Mouse (Mus musculus): Measurements from ENCODE around the gene Clic4. TPM values are rescaled to one million over a fixed set of nuclear protein-coding genes. Genes with fewer than 3 reads are reported as not detected.

Gene Clic4
- polyA plus RNA-seq, 1 experiment from 2014 or later: 108 TPM

DNA sequence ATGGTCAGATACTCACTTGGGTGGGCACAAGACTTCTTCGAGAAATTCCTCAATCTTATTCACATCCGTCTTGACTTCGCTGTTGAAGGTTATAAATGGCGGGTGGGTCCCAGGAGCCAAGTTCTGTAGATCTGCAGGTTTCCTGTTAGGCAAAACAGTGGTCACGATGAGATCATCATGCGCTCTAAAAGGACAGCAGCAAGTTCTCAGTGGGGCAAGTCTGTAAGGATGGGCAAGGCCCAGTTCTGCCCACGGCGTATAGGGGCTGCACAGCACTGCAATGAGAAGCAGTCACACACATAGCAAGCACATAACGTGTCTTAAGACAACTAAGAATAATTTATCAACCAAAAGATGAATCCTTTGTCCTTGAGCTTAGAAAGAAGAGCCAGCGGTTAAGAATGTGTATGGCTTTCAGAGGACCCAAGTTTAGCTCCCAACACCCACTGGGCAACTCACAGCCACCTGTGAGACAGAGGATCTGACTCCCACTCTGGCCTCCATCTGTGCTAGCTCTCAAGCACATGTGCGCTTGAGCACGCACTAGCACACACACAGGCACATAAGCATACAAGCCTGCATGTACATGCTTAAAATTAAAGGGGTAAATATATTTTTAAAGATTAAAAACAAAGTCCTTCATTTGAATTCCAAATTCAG, 46.5 kb downstream of the Clic4 start:
- Histone ChIP-seq H3K27ac (no peak overlapping the region), H3K36me3 (peaks cover 37% of the 10 kb centered on the region), H3K27me3 (no peaks in the 10 kb centered on the region), H3K4me2 (replicated peaks) (no peak overlapping the region), H3K9ac (replicated peaks) (no peak overlapping the region), H3K4me1 (replicated peaks) (peaks cover 7% of the 10 kb centered on the region; the same call in 1 of the 2 replicates), H3K9me3 (no peaks in the 10 kb centered on the region), H3K4me3 (replicated peaks) (no peak overlapping the region)
- WGBS: 95% methylated on average over 12 of the region's 12 CpGs
- ATAC-seq: no peak

DNA sequence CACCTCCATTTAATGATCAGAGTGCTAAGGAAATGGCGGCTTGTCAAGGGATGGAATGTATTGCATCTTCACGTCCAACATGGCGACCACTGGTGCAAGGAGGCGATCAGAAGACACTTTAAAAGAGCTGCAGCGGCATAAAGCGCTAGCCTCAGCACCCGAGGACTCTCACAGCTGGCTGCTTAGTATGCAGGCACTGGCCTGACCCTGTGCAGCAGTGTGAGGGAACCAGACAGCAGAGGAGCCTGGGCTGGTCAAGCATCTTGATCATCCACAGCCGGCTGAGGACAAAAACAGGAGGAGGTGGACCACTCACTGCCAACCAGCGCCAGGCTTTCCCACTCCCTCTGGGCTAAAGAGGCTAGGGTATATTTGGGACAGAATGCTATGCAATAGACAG, 48.8 kb downstream of the Clic4 start:
- ATAC-seq: no peak
- H3K4me1 ChIP-seq (replicated peaks): no peaks in the 10 kb centered on the region
- no peak overlapping the region for H3K9ac ChIP-seq (replicated peaks)
- no peak overlapping the region for H3K4me2 ChIP-seq (replicated peaks)
- H3K27me3 ChIP-seq: no peaks in the 10 kb centered on the region
- 84% methylated on average over 9 of the region's 9 CpGs for WGBS
- no peaks in the 10 kb centered on the region for H3K9me3 ChIP-seq
- peaks cover 46% of the 10 kb centered on the region for H3K36me3 ChIP-seq
- H3K4me3 ChIP-seq (replicated peaks): no peak overlapping the region
- H3K27ac ChIP-seq: peak overlapping the region; percentile 26; the same call in 1 of the 2 replicates

DNA sequence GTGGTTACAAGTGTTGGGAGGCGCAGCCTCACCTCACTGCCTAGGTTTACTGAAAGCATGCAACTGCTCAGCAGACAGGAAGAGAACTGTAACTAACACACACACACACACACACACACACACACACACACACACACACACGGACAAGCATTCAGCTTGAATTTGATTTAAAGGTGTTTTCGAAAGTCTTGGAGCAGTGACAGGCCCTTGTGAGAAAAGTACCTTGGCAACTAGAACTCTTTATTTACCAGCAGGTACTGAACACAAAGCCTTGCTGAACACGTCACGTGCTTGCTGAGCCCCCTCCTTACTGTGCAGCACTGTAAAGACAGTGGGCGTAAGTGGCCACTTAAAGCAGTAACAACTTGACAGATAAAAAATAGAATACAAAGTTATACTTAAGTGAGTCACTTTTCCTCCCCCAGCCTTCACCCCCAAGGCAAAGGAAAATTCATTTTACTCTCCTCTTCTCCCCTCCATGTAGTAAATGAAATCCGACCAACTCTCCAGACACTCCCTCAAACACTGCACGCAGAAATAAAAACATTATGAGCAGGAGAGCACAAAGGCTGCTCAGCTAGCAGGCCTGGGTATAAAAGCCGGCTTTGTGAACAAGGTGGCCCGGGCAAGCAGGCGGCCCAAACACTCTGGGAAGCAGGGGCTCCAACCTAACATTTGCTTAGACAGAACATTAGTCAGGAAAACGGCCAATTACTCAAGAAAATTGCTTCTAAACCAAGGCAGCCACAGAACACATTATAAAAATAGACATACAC, 50.8 kb downstream of the Clic4 start:
- ATAC-seq: no peak
- Histone ChIP-seq H3K9ac (replicated peaks) (no peak overlapping the region), H3K4me2 (replicated peaks) (no peak overlapping the region), H3K9me3 (no peaks in the 10 kb centered on the region), H3K4me3 (replicated peaks) (no peak overlapping the region), H3K27ac (no peak overlapping the region), H3K36me3 (peaks cover 64% of the 10 kb centered on the region), H3K4me1 (replicated peaks) (no peaks in the 10 kb centered on the region), H3K27me3 (no peaks in the 10 kb centered on the region)
- 86% methylated on average over 12 of the region's 12 CpGs for WGBS

DNA sequence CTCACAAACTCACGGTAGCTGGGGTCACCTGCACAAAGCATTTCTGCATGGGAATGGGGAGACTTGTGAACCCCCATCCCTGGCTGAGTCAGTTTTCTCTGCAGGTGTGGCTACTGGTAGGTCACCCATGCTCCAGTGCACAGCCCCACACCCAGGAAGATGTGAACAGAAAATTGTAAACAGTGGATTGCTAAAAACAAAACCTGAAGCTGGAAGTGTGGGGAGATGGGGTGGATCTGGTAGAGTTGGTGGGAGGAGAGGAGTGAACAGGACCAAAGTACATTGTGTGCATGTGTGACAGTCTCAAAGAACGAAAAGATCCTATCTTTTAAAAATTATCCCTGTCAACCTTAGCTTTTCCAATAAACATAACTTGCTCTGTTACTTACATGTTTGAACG, 52.0 kb downstream of the Clic4 start:
- H3K36me3 ChIP-seq: peaks cover 69% of the 10 kb centered on the region
- H3K4me3 ChIP-seq (replicated peaks): no peak overlapping the region
- ATAC-seq: no peak
- H3K4me2 ChIP-seq (replicated peaks): no peak overlapping the region
- no peak overlapping the region for H3K27ac ChIP-seq
- no peaks in the 10 kb centered on the region for H3K9me3 ChIP-seq
- H3K27me3 ChIP-seq: no peaks in the 10 kb centered on the region
- 90% methylated on average over 3 of the region's 3 CpGs for WGBS
- no peaks in the 10 kb centered on the region for H3K4me1 ChIP-seq (replicated peaks)
- H3K9ac ChIP-seq (replicated peaks): no peak overlapping the region

DNA sequence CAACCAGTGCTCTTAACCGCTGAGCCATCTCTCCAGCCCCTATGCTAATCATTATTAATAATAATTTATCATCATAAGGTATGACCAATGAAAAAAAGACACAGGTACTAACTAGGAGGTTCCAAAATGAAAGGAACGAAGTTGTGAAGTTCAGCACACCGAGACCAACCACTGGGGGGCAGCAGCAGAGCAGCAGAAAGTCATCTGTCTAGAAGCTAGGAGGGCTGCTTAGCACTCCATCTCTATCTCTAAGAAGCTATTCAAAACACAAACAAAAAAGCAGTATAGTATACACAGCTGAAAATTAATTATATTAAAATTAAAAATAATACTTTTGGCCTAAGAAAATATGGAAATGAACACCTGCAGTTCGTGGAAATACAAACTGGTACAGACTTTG, 53.0 kb downstream of the Clic4 start:
- Histone ChIP-seq H3K9me3 (no peaks in the 10 kb centered on the region), H3K36me3 (peaks cover 72% of the 10 kb centered on the region), H3K4me2 (replicated peaks) (no peak overlapping the region), H3K4me3 (replicated peaks) (no peak overlapping the region), H3K9ac (replicated peaks) (no peak overlapping the region), H3K27me3 (no peaks in the 10 kb centered on the region), H3K27ac (no peak overlapping the region), H3K4me1 (replicated peaks) (no peaks in the 10 kb centered on the region)
- no peak for ATAC-seq
- WGBS: 60% methylated on average over 4 of the region's 4 CpGs

DNA sequence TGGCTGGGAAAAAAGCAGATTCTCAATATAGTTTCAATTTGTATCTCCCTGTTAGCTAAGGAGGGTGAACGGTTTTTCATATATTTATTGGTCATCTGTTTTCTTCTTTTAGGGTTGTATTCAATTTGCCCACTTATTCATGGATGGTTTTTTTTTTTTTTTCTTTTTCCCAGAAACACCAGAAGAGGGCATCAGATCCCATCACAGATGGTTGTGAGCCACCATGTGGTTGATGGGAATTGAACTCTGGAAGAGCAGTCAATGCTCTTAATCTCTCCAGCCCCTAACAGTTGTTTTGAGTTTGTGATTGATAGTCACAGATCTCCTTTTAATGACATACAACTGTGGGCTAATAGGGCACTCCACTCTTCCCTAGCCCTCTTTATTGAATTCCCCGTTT, 62.8 kb downstream of the Clic4 start:
- no peak overlapping the region for H3K27ac ChIP-seq
- H3K36me3 ChIP-seq: peaks cover 24% of the 10 kb centered on the region
- no peaks in the 10 kb centered on the region for H3K9me3 ChIP-seq
- H3K9ac ChIP-seq (replicated peaks): no peak overlapping the region
- H3K4me3 ChIP-seq (replicated peaks): no peak overlapping the region
- no peak overlapping the region for H3K4me2 ChIP-seq (replicated peaks)
- 74% methylated on average over 2 of the region's 2 CpGs for WGBS
- H3K27me3 ChIP-seq: peaks cover 27% of the 10 kb centered on the region
- no peak for ATAC-seq
- peaks cover 5% of the 10 kb centered on the region for H3K4me1 ChIP-seq (replicated peaks)

DNA sequence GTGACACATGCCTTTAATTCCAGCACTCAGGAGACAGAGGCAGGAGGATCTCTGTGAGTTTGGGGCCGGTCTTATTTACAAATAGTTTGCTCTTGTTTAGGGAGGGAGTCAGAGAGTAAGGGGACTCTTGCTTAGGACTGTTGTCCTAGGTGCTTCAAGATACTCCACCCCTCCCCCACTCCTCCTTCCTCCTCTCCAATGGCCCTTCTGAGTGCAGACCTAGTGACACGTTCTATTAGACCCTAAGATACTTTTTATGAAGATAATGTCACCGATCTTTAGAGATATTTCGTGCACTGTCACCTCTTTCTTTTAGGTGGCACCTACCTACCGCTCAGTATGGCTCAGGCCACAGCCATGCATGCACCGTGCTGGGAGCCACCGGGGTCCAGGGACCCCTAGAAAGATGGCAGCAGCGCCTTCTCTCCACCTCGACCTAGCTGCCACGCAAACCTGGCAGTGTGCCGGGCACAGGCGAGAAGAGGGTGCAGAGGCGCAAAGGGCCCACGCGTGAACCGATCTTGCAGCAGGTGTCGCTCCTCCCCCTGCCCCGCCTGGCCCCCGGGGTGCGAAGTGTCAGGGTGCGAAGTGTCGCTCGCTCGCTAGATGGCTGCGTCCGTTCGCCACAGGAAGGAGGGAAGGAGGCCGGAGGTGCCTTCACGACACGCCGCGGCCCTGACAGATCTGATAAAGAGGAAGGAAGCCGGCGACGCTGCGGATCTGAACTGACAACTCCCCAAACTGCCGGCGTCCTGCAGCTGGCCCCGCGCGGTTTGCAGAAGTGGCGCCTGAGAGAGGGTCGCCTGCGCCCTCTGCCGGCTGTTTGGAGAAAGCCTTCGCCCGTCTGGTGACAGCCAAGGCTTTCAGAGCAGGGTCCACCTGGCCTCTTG, 66.7 kb downstream of the Clic4 start:
- WGBS: 2% methylated on average over 41 of the region's 47 CpGs
- Histone ChIP-seq H3K4me3 (replicated peaks) (peak overlapping the region; percentile 41), H3K27ac (no peak overlapping the region), H3K36me3 (0 out of 2 replicates have a peak, but pooled peaks cover 4% of the 10 kb centered on the region), H3K27me3 (peaks cover 41% of the 10 kb centered on the region), H3K9ac (replicated peaks) (peak overlapping the region; percentile 53), H3K4me2 (replicated peaks) (peak overlapping the region; percentile 82), H3K9me3 (no peaks in the 10 kb centered on the region), H3K4me1 (replicated peaks) (peaks cover 19% of the 10 kb centered on the region)
- ATAC-seq: peak; percentile 67

DNA sequence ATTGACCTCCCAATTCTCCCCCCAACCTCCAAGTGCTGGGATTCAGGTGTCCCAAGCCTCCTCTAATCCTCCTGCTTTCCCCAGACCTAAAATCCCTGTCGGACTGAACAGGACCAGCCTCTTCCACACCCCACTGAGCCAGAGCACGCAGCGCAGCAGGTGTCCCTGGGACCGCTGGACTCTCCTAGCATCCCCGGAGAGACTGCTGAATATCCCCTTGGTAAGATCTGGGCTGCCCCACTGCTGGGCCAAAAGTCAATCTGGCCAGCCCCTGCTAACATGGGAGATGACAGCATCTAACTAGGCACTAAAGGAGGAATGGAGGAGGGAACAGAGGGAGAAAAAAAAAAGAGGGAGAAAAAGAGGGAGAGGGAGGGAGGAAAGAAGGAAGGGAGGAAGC, 67.4 kb downstream of the Clic4 start:
- Histone ChIP-seq H3K4me1 (replicated peaks) (peaks cover 19% of the 10 kb centered on the region), H3K27me3 (peaks cover 41% of the 10 kb centered on the region), H3K4me3 (replicated peaks) (no peak overlapping the region), H3K9me3 (no peaks in the 10 kb centered on the region), H3K9ac (replicated peaks) (no peak overlapping the region), H3K27ac (no peak overlapping the region), H3K4me2 (replicated peaks) (no peak overlapping the region; the same call in 1 of the 2 replicates), H3K36me3 (no peaks in the 10 kb centered on the region)
- WGBS: 12% methylated on average over 5 of the region's 5 CpGs
- no peak for ATAC-seq

DNA sequence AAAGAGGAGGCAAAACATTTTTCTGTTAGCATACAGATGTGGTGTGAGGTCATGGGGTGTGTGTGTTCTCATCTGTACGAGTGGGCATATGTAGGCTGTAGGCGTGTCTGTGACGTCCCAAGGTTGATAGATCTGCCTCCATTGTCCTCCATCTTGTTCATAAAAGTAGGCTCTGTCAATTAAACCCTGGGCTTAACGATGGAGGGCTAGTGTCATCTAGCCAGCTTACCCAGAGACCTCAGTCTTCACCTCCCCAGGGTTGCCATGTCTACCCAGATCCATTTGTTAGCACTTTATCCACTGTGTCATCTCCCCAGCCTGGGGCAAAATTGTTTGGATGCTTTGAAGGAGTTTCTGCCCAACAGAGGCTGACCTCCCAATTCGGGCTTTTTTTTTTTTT, 67.9 kb downstream of the Clic4 start:
- H3K27me3 ChIP-seq: peaks cover 41% of the 10 kb centered on the region
- H3K4me2 ChIP-seq (replicated peaks): no peak overlapping the region
- 61% methylated on average over 5 of the region's 5 CpGs for WGBS
- ATAC-seq: no peak
- H3K4me1 ChIP-seq (replicated peaks): peaks cover 19% of the 10 kb centered on the region
- no peak overlapping the region for H3K4me3 ChIP-seq (replicated peaks)
- no peak overlapping the region for H3K9ac ChIP-seq (replicated peaks)
- H3K27ac ChIP-seq: no peak overlapping the region
- no peaks in the 10 kb centered on the region for H3K36me3 ChIP-seq
- no peaks in the 10 kb centered on the region for H3K9me3 ChIP-seq

DNA sequence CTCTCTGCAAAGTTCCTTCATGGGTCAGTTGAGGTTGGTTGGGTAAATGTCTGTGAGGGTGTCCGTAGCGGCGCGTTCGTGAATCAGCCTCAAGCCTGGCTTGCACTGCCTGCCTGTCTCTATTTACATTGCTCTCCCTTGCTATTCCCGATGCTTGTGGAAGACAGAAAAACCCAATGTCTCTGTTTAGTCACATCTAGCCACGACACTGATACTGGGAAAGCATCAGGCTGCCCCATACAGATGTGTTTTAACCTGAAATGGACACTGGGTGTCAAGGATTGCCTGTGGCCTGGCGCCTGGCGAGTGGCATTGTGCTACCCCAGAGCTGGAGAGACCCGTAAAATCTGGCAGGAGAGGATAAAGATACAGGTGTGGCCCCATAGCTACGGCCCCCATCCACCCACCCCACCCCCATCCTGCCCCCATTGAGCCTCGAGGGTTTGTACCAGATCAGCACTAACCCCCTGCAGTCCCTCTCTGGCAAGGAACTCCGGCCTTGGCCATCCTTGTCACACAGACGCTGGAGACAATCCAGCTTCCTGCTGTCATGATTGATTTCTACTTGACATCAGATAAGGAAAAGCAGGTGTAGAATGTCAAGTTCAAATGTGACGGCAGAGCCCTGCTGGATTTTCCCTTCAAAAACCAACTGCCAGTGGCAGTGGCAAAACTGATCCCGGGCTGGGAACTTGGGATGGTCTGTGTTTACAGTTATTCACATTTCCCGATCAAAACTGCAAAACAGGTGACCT, 68.6 kb downstream of the Clic4 start:
- no peak for ATAC-seq
- Histone ChIP-seq H3K27ac (no peak overlapping the region), H3K36me3 (no peaks in the 10 kb centered on the region), H3K9ac (replicated peaks) (peak overlapping the region; percentile 23; the same call in 1 of the 2 replicates), H3K4me3 (replicated peaks) (peak overlapping the region; percentile 21; the same call in 1 of the 2 replicates), H3K4me2 (replicated peaks) (peak overlapping the region; percentile 47), H3K4me1 (replicated peaks) (peaks cover 19% of the 10 kb centered on the region), H3K27me3 (peaks cover 41% of the 10 kb centered on the region), H3K9me3 (no peaks in the 10 kb centered on the region)
- 23% methylated on average over 17 of the region's 17 CpGs for WGBS

DNA sequence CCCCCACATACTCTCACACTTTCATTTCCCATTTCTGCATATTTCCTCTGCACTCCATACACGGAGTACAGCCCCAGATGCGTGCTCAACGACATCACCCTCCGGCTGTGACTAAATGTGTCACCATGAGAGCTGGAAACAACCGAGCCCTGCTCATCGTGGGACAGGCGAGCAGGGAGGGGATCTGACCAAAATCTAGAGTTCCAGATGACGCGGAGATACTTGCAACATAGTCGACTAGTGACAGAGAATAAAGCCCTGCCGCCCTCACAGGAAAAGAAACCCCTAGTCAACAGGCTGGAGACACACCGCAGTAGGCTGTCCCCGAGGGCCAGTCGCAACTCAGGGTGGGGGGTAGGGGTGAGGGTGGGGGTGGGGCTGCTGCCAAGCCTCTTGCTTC, 69.3 kb downstream of the Clic4 start:
- H3K27ac ChIP-seq: no peak overlapping the region
- H3K9ac ChIP-seq (replicated peaks): no peak overlapping the region
- 15% methylated on average over 14 of the region's 14 CpGs for WGBS
- no peaks in the 10 kb centered on the region for H3K36me3 ChIP-seq
- peaks cover 41% of the 10 kb centered on the region for H3K27me3 ChIP-seq
- H3K4me2 ChIP-seq (replicated peaks): peak overlapping the region; percentile 47
- H3K9me3 ChIP-seq: no peaks in the 10 kb centered on the region
- ATAC-seq: no peak
- H3K4me3 ChIP-seq (replicated peaks): peak overlapping the region; percentile 21
- peaks cover 19% of the 10 kb centered on the region for H3K4me1 ChIP-seq (replicated peaks)
